Mouse (Mus musculus): ENCODE measurements around the gene Ankrd13b. TPM values are rescaled to one million over a fixed set of nuclear protein-coding genes. Genes with fewer than 3 reads are reported as not detected.

Ankrd13b gene
- total RNA-seq, 2 experiments from 2014 or later: 9.5 to 10.8 TPM

GRCm38 (mm10) chr11:77441020-77441419 lies 48.5 kb downstream of the Ankrd13b start:
- peak overlapping the region; percentile 88 for H3K27ac ChIP-seq
- intact Hi-C loops (cut with DNase I): loop anchor here (5.0 kb wide), 1 partner anchor 74 kb away; no protein-coding TSS in a partner anchor
- TF ChIP-seq CTCF (IDR thresholded peaks at IDR 0.05): no peak
- DNase-seq: no peak
- H3K4me3 ChIP-seq: no peak overlapping the region

GRCm38 (mm10) chr11:77440081-77440480 lies 49.4 kb downstream of the Ankrd13b start:
- TF ChIP-seq CTCF (IDR thresholded peaks at IDR 0.05): no peak
- peak overlapping the region; percentile 88 for H3K27ac ChIP-seq
- intact Hi-C loops (cut with DNase I): loop anchor here (5.0 kb wide), 1 partner anchor 73 kb away; no protein-coding TSS in a partner anchor
- DNase-seq: no peak
- no peak overlapping the region for H3K4me3 ChIP-seq

DNA sequence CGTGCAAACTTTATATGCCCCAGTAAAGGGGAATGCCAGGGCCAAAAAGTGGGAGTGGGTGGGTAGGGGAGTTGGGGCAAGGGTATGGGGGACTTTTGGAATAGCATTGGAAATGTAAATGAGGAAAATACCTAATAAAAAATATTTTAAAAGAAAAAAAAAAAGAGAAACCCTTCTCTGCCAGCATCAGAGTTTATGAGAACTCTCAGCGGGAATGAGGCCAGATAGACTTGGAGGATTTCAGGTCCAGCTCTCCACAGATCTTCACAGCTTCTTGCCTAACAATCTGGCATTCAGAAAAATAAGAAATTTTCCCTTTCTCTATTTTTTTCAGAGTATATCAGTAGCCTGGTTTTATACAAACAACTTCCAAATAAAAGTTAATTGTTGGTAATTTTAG lies 52.5 kb downstream of the Ankrd13b start:
- H3K4me3 ChIP-seq: no peak overlapping the region
- DNase-seq: no peak
- TF ChIP-seq CTCF (IDR thresholded peaks at IDR 0.05): no peak
- intact Hi-C loops (cut with DNase I): no loop called here
- H3K27ac ChIP-seq: peak overlapping the region; percentile 44

DNA sequence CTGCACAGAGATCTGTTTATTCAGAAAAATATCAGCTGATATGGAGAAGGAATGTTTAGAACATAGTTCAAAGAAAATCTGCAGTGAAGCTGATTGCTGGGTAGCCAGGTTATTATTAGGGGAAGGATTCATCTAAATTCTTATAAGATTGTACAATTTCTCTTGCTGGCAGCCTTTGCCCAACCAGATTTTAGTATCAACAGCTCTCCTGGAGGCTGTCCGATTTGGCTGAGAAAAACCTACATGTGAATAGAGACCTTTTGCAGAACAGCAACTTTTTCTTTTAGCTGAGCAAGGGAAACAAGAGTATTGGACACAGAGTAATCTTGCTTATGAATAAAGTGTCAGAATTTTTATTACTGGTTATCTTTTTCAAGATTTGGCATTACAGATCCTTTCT lies 61.0 kb downstream of the Ankrd13b start:
- DNase-seq: no peak
- no peak overlapping the region for H3K4me3 ChIP-seq
- peak overlapping the region; percentile 50 for H3K27ac ChIP-seq
- intact Hi-C loops (cut with DNase I): no loop called here
- no peak for TF ChIP-seq CTCF (IDR thresholded peaks at IDR 0.05)

GRCm38 (mm10) chr11:77423175-77423859 lies 66.2 kb downstream of the Ankrd13b start:
- TF ChIP-seq CTCF (IDR thresholded peaks at IDR 0.05): no peak
- intact Hi-C loops (cut with DNase I): no loop called here
- Histone ChIP-seq H3K4me3 (no peak overlapping the region), H3K27ac (peak overlapping the region; percentile 85)
- peak; percentile 51 for DNase-seq

Other genes with a start within 250 kb of the Ankrd13b start
- 100 to 1,000 TPM; 165 to 257 TPM for gene Coro6, start 27.3 kb downstream of the Ankrd13b start, total RNA-seq (2021)
- 10 to 100 TPM; 25.9 to 33.3 TPM for gene Git1, start 3.9 kb upstream of the Ankrd13b start, total RNA-seq (2021)
- gene Abhd15, start 25.4 kb upstream of the Ankrd13b start, total RNA-seq (2021): under 1 TPM; 0.18 to 0.50 TPM
- 1 to 10 TPM; 2.3 to 5.0 TPM for gene Trp53i13, start 26.3 kb upstream of the Ankrd13b start, total RNA-seq (2021)
- gene Gm10392, start 29.5 kb upstream of the Ankrd13b start, total RNA-seq (2021): not detected
- 10 to 100 TPM; 37.7 to 48.4 TPM for gene Taok1, start 118.1 kb upstream of the Ankrd13b start, total RNA-seq (2021)
- 10 to 100 TPM; 36.9 to 43.8 TPM for gene Nufip2, start 196.5 kb upstream of the Ankrd13b start, total RNA-seq (2021)
- not detected for gene Cryba1, start 235.6 kb upstream of the Ankrd13b start, total RNA-seq (2021)